Mouse (Mus musculus): Measurements from ENCODE around the gene Stk16.

Gene Stk16

GRCm38 (mm10) chr1:75210136-75211087 is at the start of gene Stk16, which contains the start of gene Glb1l:
Gene Stk16, plus strand, starts transcription at chr1:75210838.
Gene Glb1l, minus strand, starts transcription at chr1:75210813.
- peak; percentile 93 for DNase-seq (ENCODE audit: low read depth, low spot score)

- DNase-seq (ENCODE audit: low read depth, low spot score): no peak
These were observed 42.6 kb upstream of the Stk16 start for GRCm38 (mm10) chr1:75168093-75168471.

- peak; percentile 84 for DNase-seq (ENCODE audit: low read depth, low spot score)
These were observed 41.9 kb upstream of the Stk16 start, which contains the start of gene Zfand2b for GRCm38 (mm10) chr1:75168472-75169464. Gene Zfand2b, plus strand, starts transcription at chr1:75168646.

DNA sequence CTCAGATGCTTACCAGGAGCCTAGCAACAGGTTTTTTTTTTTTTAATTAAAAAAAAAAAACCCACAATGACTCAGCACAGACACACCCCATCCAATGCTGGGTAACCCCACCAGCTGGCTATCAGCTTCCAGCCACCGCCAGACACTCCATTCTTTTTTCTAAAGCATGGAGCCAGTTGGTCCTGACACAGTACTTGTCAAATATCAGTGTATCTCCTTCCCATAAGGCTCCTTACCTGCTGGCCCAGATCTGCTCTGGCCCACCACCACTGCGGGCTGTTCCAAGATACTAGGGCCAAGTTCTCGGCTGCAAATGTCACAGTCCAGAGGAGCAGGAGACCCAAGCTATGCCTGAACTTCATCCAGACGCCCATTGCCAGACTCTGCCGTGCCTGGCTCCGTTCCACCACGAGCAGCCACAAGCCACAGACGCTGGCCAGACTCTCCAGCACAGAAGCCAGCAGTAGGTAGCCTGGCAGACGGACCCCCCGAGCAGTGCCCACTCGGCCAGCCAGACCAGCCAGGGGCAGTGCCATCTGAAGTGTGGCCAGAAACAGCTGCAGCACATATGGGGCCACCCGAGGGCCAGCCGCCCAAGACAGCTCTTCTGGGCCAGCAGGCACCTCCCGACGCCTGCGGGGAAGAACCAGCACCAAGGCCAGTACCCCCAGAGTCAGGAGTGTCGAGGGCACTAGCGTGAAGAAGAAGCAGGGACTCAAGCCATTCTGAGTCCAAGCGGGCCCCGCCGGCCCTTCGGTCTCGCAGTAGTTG is 31.1 kb upstream of the Stk16 start:
- DNase-seq (ENCODE audit: low read depth, low spot score): no peak

DNA sequence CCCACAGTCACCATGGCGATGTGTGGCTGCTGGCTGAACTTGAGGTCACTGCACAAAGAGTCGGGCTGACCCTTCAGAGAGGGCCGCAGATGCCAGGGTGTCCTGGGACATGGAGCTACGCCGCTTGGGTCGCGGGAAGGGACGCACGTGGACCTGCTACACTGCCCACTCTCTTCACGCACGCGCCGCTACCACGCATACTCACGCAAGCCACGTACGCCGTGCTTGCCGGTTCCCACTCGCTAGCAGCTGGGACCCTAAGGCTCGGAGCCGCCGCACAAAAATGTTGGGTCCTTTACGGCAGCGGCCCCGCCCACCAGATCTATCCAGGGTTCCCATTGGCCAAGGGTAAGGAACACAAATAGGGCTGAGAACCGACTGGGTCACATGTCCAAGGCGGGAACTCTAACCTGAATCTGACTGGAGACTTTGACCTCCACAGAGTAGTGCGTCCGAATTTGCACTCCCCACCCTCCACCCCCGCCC is 30.5 kb upstream of the Stk16 start, which contains the start of gene Abcb6:
Abcb6 (minus strand) TSS at position 288 of the 486 bp plus-strand sequence.
- DNase-seq (ENCODE audit: low read depth, low spot score): peak; percentile 93

DNA sequence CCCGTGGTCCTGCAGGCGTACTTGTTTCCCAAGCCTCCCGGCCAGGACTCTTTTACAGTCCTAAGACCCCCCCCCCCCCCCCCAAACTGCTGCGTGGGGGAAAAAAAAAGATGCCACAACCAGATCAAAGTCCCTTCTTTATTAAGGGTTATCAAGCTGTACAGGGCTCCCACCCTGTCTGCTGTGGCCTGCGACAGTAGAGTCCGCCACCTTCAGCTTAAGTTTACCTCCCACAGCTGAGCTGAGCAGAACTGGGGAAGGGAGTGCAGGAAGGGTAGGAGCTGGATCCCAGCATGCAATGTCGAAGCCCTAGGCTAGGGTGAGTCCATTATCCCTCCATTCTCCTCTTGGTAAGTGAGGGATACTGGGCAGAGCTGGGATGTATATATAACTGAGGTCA is 29.9 kb upstream of the Stk16 start:
- DNase-seq (ENCODE audit: low read depth, low spot score): no peak

- DNase-seq (ENCODE audit: low read depth, low spot score): no peak
These were observed 29.2 kb upstream of the Stk16 start for GRCm38 (mm10) chr1:75181377-75181870.

GRCm38 (mm10) chr1:75182160-75182559 is 28.5 kb upstream of the Stk16 start:
- no peak for DNase-seq (ENCODE audit: low read depth, low spot score)

DNA sequence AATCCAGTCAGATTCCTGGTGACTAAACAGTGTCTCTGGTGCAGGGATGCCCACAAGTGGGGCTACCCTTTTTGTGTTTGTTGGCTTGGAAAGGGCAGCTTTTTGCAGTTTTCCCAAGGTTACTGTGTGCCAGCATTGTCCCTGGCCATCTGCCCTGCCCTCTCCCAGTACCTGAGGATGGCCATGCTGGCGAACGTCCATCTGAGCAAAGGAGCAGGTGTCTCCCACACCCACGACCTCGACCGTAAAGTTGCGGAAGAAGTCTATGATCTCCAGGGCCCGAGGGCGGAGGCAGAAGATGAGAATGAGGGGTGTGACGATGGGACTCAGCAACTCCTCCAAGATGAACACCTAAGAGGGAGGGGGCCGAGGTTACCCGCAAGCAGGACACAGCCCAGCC is 25.1 kb upstream of the Stk16 start:
- no peak for DNase-seq (ENCODE audit: low read depth, low spot score)

- no peak for DNase-seq (ENCODE audit: low read depth, low spot score)
These were observed 23.5 kb upstream of the Stk16 start for GRCm38 (mm10) chr1:75187126-75187525.

- no peak for DNase-seq (ENCODE audit: low read depth, low spot score)
These were observed 22.6 kb upstream of the Stk16 start for GRCm38 (mm10) chr1:75187914-75188483.

GRCm38 (mm10) chr1:75190577-75190976 is 20.1 kb upstream of the Stk16 start:
- no peak for DNase-seq (ENCODE audit: low read depth, low spot score)

DNA sequence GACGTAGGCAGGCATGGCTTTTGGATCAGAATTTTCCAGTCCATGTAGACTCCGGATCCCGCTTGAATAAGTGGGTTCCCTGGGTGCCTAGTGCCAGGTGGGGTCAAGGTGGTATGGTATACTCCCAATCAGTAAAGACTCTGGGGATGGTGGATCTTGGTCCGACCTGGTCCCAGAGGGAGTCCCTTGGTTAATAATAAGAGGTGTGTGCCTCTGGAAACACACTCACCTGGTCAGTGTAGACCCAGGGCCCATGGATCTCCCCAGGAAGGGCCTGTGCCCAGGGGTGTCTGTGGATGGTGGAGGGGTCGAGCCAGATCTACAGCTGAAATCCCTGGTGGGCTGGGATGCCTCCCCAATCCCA is 19.4 kb upstream of the Stk16 start:
- DNase-seq (ENCODE audit: low read depth, low spot score): no peak

DNA sequence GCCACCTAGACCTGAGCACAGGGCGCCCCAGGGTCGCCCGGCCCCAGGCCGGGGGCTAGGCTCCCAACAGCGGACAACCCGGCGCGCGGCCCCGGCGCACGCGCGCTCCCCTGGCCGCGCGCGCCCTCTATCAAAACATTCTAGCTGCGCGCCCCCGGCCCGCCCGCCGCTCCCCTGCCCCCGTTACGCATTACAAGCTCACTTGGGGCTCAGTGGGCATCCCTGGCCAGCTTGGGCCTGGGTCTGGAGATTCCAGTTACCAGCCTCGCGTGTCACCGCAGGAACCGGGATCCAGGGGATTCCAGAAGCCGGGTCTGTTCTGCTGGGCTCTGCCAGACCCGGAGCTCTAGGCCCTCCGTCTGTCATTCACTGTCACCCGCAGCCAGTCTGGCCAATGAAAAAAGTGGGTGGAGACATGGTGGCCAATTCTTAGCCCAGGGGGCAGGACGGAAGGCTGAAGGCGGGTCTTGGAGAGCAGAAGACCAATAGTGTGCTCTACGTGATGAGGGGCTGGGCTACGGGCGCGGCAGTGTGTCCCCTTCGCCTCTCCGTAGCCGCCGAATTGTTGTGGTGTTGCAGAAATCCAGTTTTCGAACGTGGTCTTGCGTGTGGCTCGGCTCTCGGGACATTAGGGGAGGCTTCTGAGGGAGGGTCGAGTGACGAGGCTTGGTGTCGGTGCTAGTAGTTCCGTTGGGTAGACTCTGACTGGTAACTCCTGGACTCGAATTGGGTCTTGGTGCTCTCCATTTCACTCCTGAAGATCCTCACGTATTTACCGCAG is 18.8 kb upstream of the Stk16 start, which contains the start of the genes Ankzf1 and Atg9a:
Ankzf1 (plus strand) TSS at position 530 of the 781 bp plus-strand sequence.
Atg9a (minus strand) TSS at position 575 of the 781 bp plus-strand sequence.
- peak; percentile 99 for DNase-seq (ENCODE audit: low read depth, low spot score)

DNA sequence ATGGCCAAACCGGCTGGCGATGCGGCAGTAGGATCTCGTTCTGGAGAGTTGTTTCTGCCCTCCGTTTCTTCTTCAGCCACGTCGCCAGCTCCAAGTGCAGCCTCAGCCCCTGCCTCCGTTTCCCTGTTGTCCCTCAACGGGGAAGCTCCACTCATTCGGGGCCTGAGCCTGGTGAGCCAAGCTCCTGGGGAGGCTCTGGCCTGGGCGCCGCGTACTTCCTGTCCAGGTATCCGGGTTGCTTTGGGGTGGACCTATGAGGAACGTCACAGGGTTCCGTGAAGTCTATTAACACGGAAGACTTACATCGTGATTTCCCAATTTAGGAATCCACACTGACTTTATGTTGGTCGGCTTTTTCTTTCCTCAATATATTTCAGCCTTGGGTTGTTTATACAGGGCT is 18.2 kb upstream of the Stk16 start:
- DNase-seq (ENCODE audit: low read depth, low spot score): peak; percentile 55

DNA sequence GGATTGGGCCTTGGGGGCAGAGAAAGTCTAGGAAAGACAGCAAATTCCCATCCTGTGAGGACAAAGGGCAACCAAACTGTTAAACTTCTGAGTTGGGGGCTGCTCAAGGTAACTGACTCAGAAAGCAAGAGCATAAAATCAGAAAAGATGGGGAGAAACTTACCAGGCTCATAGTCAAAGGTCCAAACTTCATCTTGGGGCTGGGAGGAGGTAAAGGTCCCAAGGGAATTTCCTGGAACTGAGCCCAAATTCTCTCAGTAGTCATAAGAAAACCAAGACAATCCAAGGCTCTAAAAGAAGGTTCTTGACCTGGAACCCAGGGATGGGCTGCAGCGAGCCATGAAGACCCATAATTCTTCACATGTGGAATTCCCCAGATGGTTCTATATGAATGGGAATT is 9.4 kb upstream of the Stk16 start:
- DNase-seq (ENCODE audit: low read depth, low spot score): no peak

- DNase-seq (ENCODE audit: low read depth, low spot score): no peak
These were observed 1.5 kb upstream of the Stk16 start for GRCm38 (mm10) chr1:75208967-75209678.

DNA sequence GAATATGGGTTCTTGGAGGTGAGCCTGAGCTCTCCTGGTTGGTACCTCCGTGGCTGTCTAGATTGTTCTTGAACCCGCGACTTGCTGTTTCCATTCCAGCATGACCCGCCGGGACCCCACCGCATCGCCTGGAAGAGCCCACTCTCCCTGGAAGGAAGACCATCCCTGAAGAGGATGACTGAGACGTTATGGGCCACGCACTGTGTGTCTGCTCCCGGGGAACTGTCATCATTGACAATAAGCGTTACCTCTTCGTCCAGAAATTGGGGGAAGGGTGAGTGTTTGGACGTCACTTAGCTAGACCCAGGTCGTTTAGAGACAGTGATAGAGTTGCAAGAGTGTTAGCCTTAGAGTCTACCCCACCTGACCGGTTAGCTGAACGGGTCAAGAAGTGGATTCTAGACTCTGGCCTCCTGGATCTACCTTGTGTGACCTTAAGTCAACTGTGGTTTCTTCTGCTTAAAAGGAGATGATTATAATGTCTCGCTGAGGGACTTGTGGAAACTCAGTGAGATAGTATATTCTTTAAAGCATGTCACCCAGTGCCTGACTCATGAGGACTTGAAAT is 587 bp downstream of the Stk16 start:
- no peak for DNase-seq (ENCODE audit: low read depth, low spot score)

DNA sequence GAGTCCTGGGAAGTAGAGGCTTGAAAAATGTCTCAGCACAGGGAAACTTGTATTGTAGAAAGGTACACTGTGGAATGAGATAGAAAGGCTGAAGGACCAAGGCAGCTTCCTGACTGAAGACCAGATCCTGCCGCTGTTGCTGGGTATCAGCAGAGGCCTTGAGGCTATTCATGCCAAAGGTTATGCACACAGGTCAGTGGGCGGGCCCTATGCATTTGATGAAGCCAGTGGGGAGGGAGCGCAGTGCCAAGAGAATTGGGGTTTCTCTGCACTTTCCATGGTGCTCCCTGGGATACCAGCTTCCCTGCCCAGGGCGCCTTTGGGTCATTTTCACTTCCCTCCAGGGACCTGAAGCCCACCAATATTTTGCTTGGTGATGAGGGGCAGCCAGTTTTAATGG is 1.9 kb downstream of the Stk16 start:
- no peak for DNase-seq (ENCODE audit: low read depth, low spot score)

All from telencephalon, adult 2 months (tissue).